Mouse (Mus musculus) midbrain, embryonic 12.5 days (tissue): ENCODE results near the gene Tox3. TPM values are rescaled to one million over a fixed set of nuclear protein-coding genes. Genes with fewer than 3 reads are reported as not detected.

Experiments used
- ATAC-seq: fragments of 200-750 bp; cut with Nextera tagmentation; 2 replicates; pipeline ENCODE4 v1.8.0; 2017; ENCODE audit warnings: low read depth, moderate TSS enrichment, moderate library complexity; ENCODE audit not compliant: low FRiP score
- H3K27ac ChIP-seq: fragments of 300-500 bp; sonication (generic); replicated peaks from 2 replicates; pipeline ENCODE4 v1.5.1; 2016; ENCODE audit warnings: mild to moderate bottlenecking
- H3K27me3 ChIP-seq: fragments of 300-500 bp; sonication (generic); 2 replicates; pipeline ENCODE4 v1.6.1; 2016; ENCODE audit warnings: mild to moderate bottlenecking
- H3K36me3 ChIP-seq: fragments of 300-500 bp; sonication (generic); 2 replicates; pipeline ENCODE4 v1.6.1; 2016
- H3K4me1 ChIP-seq: fragments of 300-500 bp; sonication (generic); 2 replicates; pipeline ENCODE4 v1.6.1; 2016
- H3K4me2 ChIP-seq: fragments of 300-500 bp; sonication (generic); replicated peaks from 2 replicates; pipeline ENCODE4 v1.6.1; 2016; ENCODE audit warnings: mild to moderate bottlenecking, moderate library complexity
- H3K4me3 ChIP-seq: fragments of 300-500 bp; sonication (generic); 2 replicates; pipeline ENCODE4 v1.5.1; 2016; ENCODE audit warnings: mild to moderate bottlenecking
- H3K9ac ChIP-seq: fragments of 300-500 bp; sonication (generic); replicated peaks from 2 replicates; pipeline ENCODE4 v1.6.1; 2016; ENCODE audit warnings: mild to moderate bottlenecking, moderate library complexity
- H3K9me3 ChIP-seq: fragments of 300-500 bp; sonication (generic); 2 replicates; pipeline ENCODE4 v1.6.1; 2016; ENCODE audit warnings: mild to moderate bottlenecking
- WGBS: fragments of 180-500 bp; shearing (Covaris S2); methylation state at CpG from one replicate; pipeline ENCODE4 v1.1.7; 2016; 5-methylcytosine and 5-hydroxymethylcytosine counted together
- polyA plus RNA-seq: library from polyadenylated mRNA; unstranded; fragments of >200 nt; fragmentation: Nextera tagmentation; extraction: Ambion mirVana; gene quantifications from 2 replicates; pipeline ENCODE4 v1.2.1, GENCODE M21; 2016

Tox3 gene
- polyA plus RNA-seq, 1 experiment from 2014 or later: 61.5 TPM

GRCm38 (mm10) chr8:90209105-90210037 lies 138.8 kb downstream of the Tox3 start:
- peak overlapping the region; percentile 65 for H3K27ac ChIP-seq
- no peaks in the 10 kb centered on the region for H3K9me3 ChIP-seq
- no peaks in the 10 kb centered on the region for H3K36me3 ChIP-seq
- no peak overlapping the region for H3K4me3 ChIP-seq
- WGBS: 14% methylated on average over 14 of the region's 14 CpGs
- H3K27me3 ChIP-seq: no peaks in the 10 kb centered on the region
- ATAC-seq: peak; percentile 89
- H3K4me1 ChIP-seq: peaks cover 24% of the 10 kb centered on the region
- H3K9ac ChIP-seq: no peak overlapping the region
- H3K4me2 ChIP-seq: no peak overlapping the region; the same call in 1 of the 2 replicates
